Mouse (Mus musculus): ENCODE data around the gene Gltpd2. TPM values are rescaled to one million over a fixed set of nuclear protein-coding genes. Genes with fewer than 3 reads are reported as not detected.
"Not testable (repeated sequence)": the region's sequence is repeated elsewhere in the genome, so short reads cannot be mapped to it uniquely, and the experiment has no call there.

Gltpd2 gene
- polyA plus RNA-seq, 1 experiment: not detected

GRCm38 (mm10) chr11:70528610-70529009 is 9.6 kb downstream of the Gltpd2 start:
- Histone ChIP-seq H3K4me1 (ENCODE audit: control insufficient read depth, insufficient read depth, insufficient read length, low read length) (no peaks in the 10 kb centered on the region; the same call in 1 of the 2 replicates), H3K27ac (replicated peaks; ENCODE audit: low read depth, low read length) (no peak overlapping the region), H3K4me3 (ENCODE audit: insufficient read depth, low read depth, low read length) (no peak overlapping the region)

GRCm38 (mm10) chr11:70531065-70531464 is 12.1 kb downstream of the Gltpd2 start:
- H3K4me3 ChIP-seq (ENCODE audit: insufficient read depth, low read depth, low read length); H3K27ac ChIP-seq (replicated peaks; ENCODE audit: low read depth, low read length); H3K4me1 ChIP-seq (ENCODE audit: control insufficient read depth, insufficient read depth, insufficient read length, low read length): not testable (repeated sequence)

- H3K4me1 ChIP-seq (ENCODE audit: control insufficient read depth, insufficient read depth, insufficient read length, low read length): no peaks in the 10 kb centered on the region
- H3K27ac ChIP-seq (replicated peaks; ENCODE audit: low read depth, low read length): no peak within 1 kb of the TSS
- no peak within 1 kb of the TSS for H3K4me3 ChIP-seq (ENCODE audit: insufficient read depth, low read depth, low read length)
These were observed 13.8 kb downstream of the Gltpd2 start, which contains the start of gene Gm40193 for GRCm38 (mm10) chr11:70532839-70533238. TSS of gene Gm40193 (minus strand) at chr11:70532939.

- peak overlapping the region; percentile 71 for H3K4me3 ChIP-seq (ENCODE audit: insufficient read depth, low read depth, low read length)
- peak overlapping the region; percentile 60 for H3K27ac ChIP-seq (replicated peaks; ENCODE audit: low read depth, low read length)
- peaks cover 5% of the 10 kb centered on the region for H3K4me1 ChIP-seq (ENCODE audit: control insufficient read depth, insufficient read depth, insufficient read length, low read length)
These were observed 20.4 kb downstream of the Gltpd2 start for GRCm38 (mm10) chr11:70539423-70539822.

GRCm38 (mm10) chr11:70539877-70540587 is 21.0 kb downstream of the Gltpd2 start, which contains the start of gene Pld2:
TSS of gene Pld2 (plus strand) at chr11:70540064.
- H3K27ac ChIP-seq (replicated peaks; ENCODE audit: low read depth, low read length): peak within 1 kb of the TSS; percentile 60

GRCm38 (mm10) chr11:70540928-70541327 is 21.9 kb downstream of the Gltpd2 start:
- Histone ChIP-seq H3K4me1 (ENCODE audit: control insufficient read depth, insufficient read depth, insufficient read length, low read length) (peaks cover 5% of the 10 kb centered on the region), H3K27ac (replicated peaks; ENCODE audit: low read depth, low read length) (no peak overlapping the region), H3K4me3 (ENCODE audit: insufficient read depth, low read depth, low read length) (peak overlapping the region; percentile 71)

More at GRCm38 (mm10) chr11:70539877-70540587, 21.0 kb downstream of the Gltpd2 start, which contains the start of gene Pld2:
- peak within 1 kb of the TSS; percentile 71 for H3K4me3 ChIP-seq (ENCODE audit: insufficient read depth, low read depth, low read length)
- peaks cover 5% of the 10 kb centered on the region for H3K4me1 ChIP-seq (ENCODE audit: control insufficient read depth, insufficient read depth, insufficient read length, low read length)

GRCm38 (mm10) chr11:70541415-70541814 is 22.4 kb downstream of the Gltpd2 start:
- H3K27ac ChIP-seq (replicated peaks; ENCODE audit: low read depth, low read length): no peak overlapping the region
- H3K4me3 ChIP-seq (ENCODE audit: insufficient read depth, low read depth, low read length): peak overlapping the region; percentile 71
- peaks cover 5% of the 10 kb centered on the region for H3K4me1 ChIP-seq (ENCODE audit: control insufficient read depth, insufficient read depth, insufficient read length, low read length)

GRCm38 (mm10) chr11:70544496-70544895 is 25.5 kb downstream of the Gltpd2 start:
- Histone ChIP-seq H3K4me1 (ENCODE audit: control insufficient read depth, insufficient read depth, insufficient read length, low read length) (peaks cover 3% of the 10 kb centered on the region), H3K27ac (replicated peaks; ENCODE audit: low read depth, low read length) (no peak overlapping the region), H3K4me3 (ENCODE audit: insufficient read depth, low read depth, low read length) (no peak overlapping the region)

GRCm38 (mm10) chr11:70551526-70551925 is 32.5 kb downstream of the Gltpd2 start:
- Histone ChIP-seq H3K4me3 (ENCODE audit: insufficient read depth, low read depth, low read length) (no peak overlapping the region), H3K27ac (replicated peaks; ENCODE audit: low read depth, low read length) (no peak overlapping the region), H3K4me1 (ENCODE audit: control insufficient read depth, insufficient read depth, insufficient read length, low read length) (no peaks in the 10 kb centered on the region)

GRCm38 (mm10) chr11:70553940-70554339 is 34.9 kb downstream of the Gltpd2 start:
- H3K4me1 ChIP-seq (ENCODE audit: control insufficient read depth, insufficient read depth, insufficient read length, low read length): no peaks in the 10 kb centered on the region
- no peak overlapping the region for H3K27ac ChIP-seq (replicated peaks; ENCODE audit: low read depth, low read length)
- no peak overlapping the region for H3K4me3 ChIP-seq (ENCODE audit: insufficient read depth, low read depth, low read length)

- no peaks in the 10 kb centered on the region for H3K4me1 ChIP-seq (ENCODE audit: control insufficient read depth, insufficient read depth, insufficient read length, low read length)
- no peak overlapping the region for H3K27ac ChIP-seq (replicated peaks; ENCODE audit: low read depth, low read length)
- H3K4me3 ChIP-seq (ENCODE audit: insufficient read depth, low read depth, low read length): no peak overlapping the region
These were observed 38.5 kb downstream of the Gltpd2 start for GRCm38 (mm10) chr11:70557545-70557944.

GRCm38 (mm10) chr11:70561937-70562286 is 42.9 kb downstream of the Gltpd2 start:
- Histone ChIP-seq H3K27ac (replicated peaks; ENCODE audit: low read depth, low read length) (no peak overlapping the region), H3K4me3 (ENCODE audit: insufficient read depth, low read depth, low read length) (peak overlapping the region; percentile 94; the same call in 1 of the 2 replicates), H3K4me1 (ENCODE audit: control insufficient read depth, insufficient read depth, insufficient read length, low read length) (peaks cover 4% of the 10 kb centered on the region; the same call in 1 of the 2 replicates)

GRCm38 (mm10) chr11:70562287-70562994 is 43.4 kb downstream of the Gltpd2 start, which contains the start of gene Mink1:
TSS of gene Mink1 (plus strand) at chr11:70562881.
- Histone ChIP-seq H3K4me3 (ENCODE audit: insufficient read depth, low read depth, low read length) (peak within 1 kb of the TSS; percentile 94), H3K4me1 (ENCODE audit: control insufficient read depth, insufficient read depth, insufficient read length, low read length) (peaks cover 4% of the 10 kb centered on the region; the same call in 1 of the 2 replicates), H3K27ac (replicated peaks; ENCODE audit: low read depth, low read length) (peak within 1 kb of the TSS; percentile 56)

- peak overlapping the region; percentile 21; the same call in 1 of the 2 replicates for H3K27ac ChIP-seq (replicated peaks; ENCODE audit: low read depth, low read length)
- H3K4me3 ChIP-seq (ENCODE audit: insufficient read depth, low read depth, low read length): peak overlapping the region; percentile 94
- H3K4me1 ChIP-seq (ENCODE audit: control insufficient read depth, insufficient read depth, insufficient read length, low read length): peaks cover 4% of the 10 kb centered on the region; the same call in 1 of the 2 replicates
These were observed 44.0 kb downstream of the Gltpd2 start for GRCm38 (mm10) chr11:70562995-70563469.

All from brown adipose tissue, adult 24 weeks (tissue).